Mouse (Mus musculus) liver, embryonic 16.5 days (tissue): Measurements from ENCODE around the gene Olfr17. TPM values are rescaled to one million over a fixed set of nuclear protein-coding genes. Genes with fewer than 3 reads are reported as not detected.
"Not testable (repeated sequence)": the region's sequence is repeated elsewhere in the genome, so short reads cannot be mapped to it uniquely, and the experiment has no call there.

Experiments
- ATAC-seq: fragments of 200-750 bp; cut with Nextera tagmentation; 2 replicates; pipeline ENCODE4 v1.8.0; 2017; ENCODE audit warnings: low read depth, mild to moderate bottlenecking, moderate number of reproducible peaks, moderate library complexity
- H3K27ac ChIP-seq: fragments of 300-500 bp; sonication (generic); 2 replicates; pipeline ENCODE4 v1.5.1; 2014; ENCODE audit warnings: mild to moderate bottlenecking, low read length
- H3K27me3 ChIP-seq: fragments of 300-500 bp; sonication (generic); 2 replicates; pipeline ENCODE4 v1.6.1; 2014; ENCODE audit warnings: low read depth, low read length, mixed read lengths; ENCODE audit not compliant: control insufficient read depth, insufficient read depth
- H3K36me3 ChIP-seq: fragments of 300-500 bp; sonication (generic); 2 replicates; pipeline ENCODE4 v1.6.1; 2014; ENCODE audit warnings: mild to moderate bottlenecking; ENCODE audit not compliant: control insufficient read depth, insufficient read depth
- H3K4me1 ChIP-seq: fragments of 300-500 bp; sonication (generic); 2 replicates; pipeline ENCODE4 v1.6.1; 2014; ENCODE audit warnings: low read depth, low read length, mixed read lengths; ENCODE audit not compliant: control insufficient read depth
- H3K4me2 ChIP-seq: fragments of 300-500 bp; sonication (generic); 2 replicates; pipeline ENCODE4 v1.6.1; 2014; ENCODE audit warnings: low read depth, low read length, mixed read lengths
- H3K4me3 ChIP-seq: fragments of 300-500 bp; sonication (generic); 2 replicates; pipeline ENCODE4 v1.5.1; 2014; ENCODE audit warnings: low read depth, mild to moderate bottlenecking, low read length
- H3K9ac ChIP-seq: fragments of 300-500 bp; sonication (generic); 2 replicates; pipeline ENCODE4 v1.6.1; 2014; ENCODE audit warnings: low read depth, low read length
- H3K9me3 ChIP-seq: fragments of 300-500 bp; sonication (generic); replicated peaks from 2 replicates; pipeline ENCODE4 v1.6.1; 2016; ENCODE audit warnings: low read length; ENCODE audit not compliant: control insufficient read depth
- WGBS: fragments of 180-500 bp; shearing (Covaris S2); extraction: QIAGEN DNeasy Blood & Tissue Kit; methylation state at CpG from one replicate; pipeline ENCODE4 v1.1.7; 2014; ENCODE audit not compliant: insufficient replicate concordance; 5-methylcytosine and 5-hydroxymethylcytosine counted together
- polyA plus RNA-seq: library from polyadenylated mRNA; unstranded; fragments of >200 nt; fragmentation: Nextera tagmentation; extraction: Ambion mirVana; gene quantifications from 2 replicates; pipeline ENCODE4 v1.2.1, GENCODE M21; 2015

The Olfr17 gene
- polyA plus RNA-seq: not detected in 2 replicates

GRCm38 (mm10) chr7:107092920-107093319, at the start of gene Olfr17:
Gene Olfr17, plus strand, starts transcription at chr7:107093220.
- H3K9ac ChIP-seq: no peak within 1 kb of the TSS
- no peak for ATAC-seq
- WGBS: 13% methylated on average over 1 of the region's 1 CpGs
- no peaks in the 10 kb centered on the region for H3K9me3 ChIP-seq
- H3K4me3 ChIP-seq: no peak within 1 kb of the TSS
- no peaks in the 10 kb centered on the region for H3K27me3 ChIP-seq
- no peaks in the 10 kb centered on the region for H3K36me3 ChIP-seq
- no peaks in the 10 kb centered on the region for H3K4me1 ChIP-seq
- H3K4me2 ChIP-seq: no peak within 1 kb of the TSS
- H3K27ac ChIP-seq: no peak within 1 kb of the TSS

- Histone ChIP-seq H3K4me1 (no peaks in the 10 kb centered on the region), H3K9ac (no peak overlapping the region), H3K4me2 (no peak overlapping the region), H3K27me3 (no peaks in the 10 kb centered on the region), H3K36me3 (no peaks in the 10 kb centered on the region), H3K4me3 (no peak overlapping the region), H3K9me3 (no peaks in the 10 kb centered on the region), H3K27ac (no peak overlapping the region)
- no peak for ATAC-seq
- WGBS: 11% methylated on average over 1 of the region's 1 CpGs
Measured at GRCm38 (mm10) chr7:107044407-107044806, 48.6 kb upstream of the Olfr17 start.

DNA sequence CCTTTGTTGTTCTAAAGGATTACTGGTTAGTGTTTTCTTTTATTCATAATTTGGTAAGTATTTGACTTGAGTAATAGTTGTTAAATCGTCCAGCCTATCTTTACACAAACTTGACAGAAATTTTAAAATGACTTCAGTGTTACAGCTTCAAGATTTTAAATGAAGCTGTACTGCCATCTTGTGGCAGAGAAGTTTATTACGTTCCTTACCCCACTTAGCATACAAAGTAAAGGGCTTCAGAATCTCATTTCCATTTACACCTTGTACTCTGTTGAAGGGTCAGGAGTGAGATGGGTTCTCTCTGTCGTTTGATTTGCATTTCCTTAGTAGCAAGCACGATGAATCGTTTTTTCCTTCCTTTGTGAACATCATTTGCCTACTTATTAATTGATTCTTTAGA, 47.2 kb upstream of the Olfr17 start:
- Histone ChIP-seq H3K36me3 (no peaks in the 10 kb centered on the region), H3K4me3 (no peak overlapping the region), H3K27ac (no peak overlapping the region), H3K4me1 (no peaks in the 10 kb centered on the region), H3K9me3 (no peaks in the 10 kb centered on the region), H3K4me2 (no peak overlapping the region), H3K27me3 (no peaks in the 10 kb centered on the region), H3K9ac (no peak overlapping the region)
- no peak for ATAC-seq
- WGBS: 2% methylated on average over 5 of the region's 5 CpGs

DNA sequence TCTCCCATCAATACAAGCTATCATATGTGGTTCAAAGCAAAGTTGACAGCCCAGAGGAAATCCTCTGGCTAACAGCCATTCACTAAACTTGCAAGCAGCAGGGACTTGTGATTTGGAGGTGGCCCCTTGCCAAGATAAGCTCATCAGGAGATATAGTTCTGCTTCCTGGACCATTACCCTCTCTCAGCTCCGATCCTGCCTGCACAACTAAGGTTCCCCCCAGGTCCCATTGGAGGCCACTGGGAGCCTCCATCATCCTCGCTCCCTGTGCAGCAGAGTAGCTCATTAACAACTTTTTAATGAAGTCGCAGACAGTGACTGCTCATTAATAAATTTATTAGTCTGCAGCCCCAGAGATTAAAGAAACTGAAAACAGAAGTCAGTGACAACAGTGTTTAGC, 45.4 kb upstream of the Olfr17 start:
- no peak for ATAC-seq
- no peak overlapping the region for H3K4me2 ChIP-seq
- no peak overlapping the region for H3K27ac ChIP-seq
- H3K9ac ChIP-seq: no peak overlapping the region
- 25% methylated on average over 3 of the region's 3 CpGs for WGBS
- H3K4me3 ChIP-seq: no peak overlapping the region
- H3K9me3 ChIP-seq: no peaks in the 10 kb centered on the region
- H3K27me3 ChIP-seq: no peaks in the 10 kb centered on the region
- no peaks in the 10 kb centered on the region for H3K4me1 ChIP-seq
- no peaks in the 10 kb centered on the region for H3K36me3 ChIP-seq

DNA sequence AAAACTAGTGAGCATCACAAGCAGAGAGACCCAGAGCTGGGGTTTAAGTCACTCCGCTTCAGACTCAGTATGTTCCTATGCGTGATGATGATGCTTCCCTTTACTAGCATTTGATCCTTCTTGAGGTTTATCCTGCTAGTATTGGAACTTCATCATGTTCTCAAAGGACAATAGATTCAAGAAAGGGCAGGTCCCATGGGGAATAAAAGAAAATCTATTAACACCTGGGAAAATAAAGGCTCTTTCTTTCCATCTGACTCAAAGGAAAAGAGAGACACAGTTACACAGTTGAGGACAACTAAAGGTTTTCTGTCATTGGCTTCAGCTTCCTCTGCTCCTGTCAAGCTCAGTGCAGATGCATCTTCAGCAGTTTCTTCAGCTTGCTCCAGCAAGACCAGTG, 22.3 kb upstream of the Olfr17 start, which contains the start of gene Olfr714:
Gene Olfr714 (plus strand): TSS at position 301 of the 400 bp plus-strand sequence.
- Histone ChIP-seq H3K9me3 (no peaks in the 10 kb centered on the region), H3K27ac (no peak within 1 kb of the TSS), H3K4me3 (no peak within 1 kb of the TSS), H3K4me1 (no peaks in the 10 kb centered on the region), H3K27me3 (no peaks in the 10 kb centered on the region), H3K36me3 (no peaks in the 10 kb centered on the region), H3K9ac (no peak within 1 kb of the TSS), H3K4me2 (no peak within 1 kb of the TSS)
- ATAC-seq: no peak
- 75% methylated on average over 2 of the region's 2 CpGs for WGBS

GRCm38 (mm10) chr7:107110269-107110668, 17.2 kb downstream of the Olfr17 start, which contains the start of gene Olfr715b:
Gene Olfr715b, minus strand, starts transcription at chr7:107110369.
- H3K4me1 ChIP-seq, H3K27me3 ChIP-seq, H3K4me2 ChIP-seq, H3K27ac ChIP-seq, H3K36me3 ChIP-seq, H3K4me3 ChIP-seq, H3K9ac ChIP-seq, ATAC-seq, H3K9me3 ChIP-seq: not testable (repeated sequence)
- 35% methylated on average over 1 of the region's 2 CpGs for WGBS

- H3K9me3 ChIP-seq, ATAC-seq, H3K36me3 ChIP-seq, H3K4me3 ChIP-seq, H3K27ac ChIP-seq, H3K4me2 ChIP-seq, H3K27me3 ChIP-seq, H3K4me1 ChIP-seq, H3K9ac ChIP-seq: not testable (repeated sequence)
- WGBS: 41% methylated on average over 1 of the region's 3 CpGs
Measured at GRCm38 (mm10) chr7:107130983-107131382, 38.0 kb downstream of the Olfr17 start, which contains the start of gene Olfr715. Gene Olfr715, minus strand, starts transcription at chr7:107131083.

- not testable (repeated sequence) for H3K9me3 ChIP-seq, H3K27me3 ChIP-seq, H3K4me3 ChIP-seq, H3K27ac ChIP-seq, H3K36me3 ChIP-seq, H3K4me1 ChIP-seq, H3K4me2 ChIP-seq, H3K9ac ChIP-seq, ATAC-seq
- WGBS: 51% methylated on average over 2 of the region's 2 CpGs
Measured at GRCm38 (mm10) chr7:107138027-107138426, 45.0 kb downstream of the Olfr17 start, which contains the start of gene Olfr716. Gene Olfr716, plus strand, starts transcription at chr7:107138327.
